Mouse (Mus musculus) bone marrow, adult 2 months (tissue): ENCODE data around the gene Apbb1ip.

ENCODE experiments used
- CTCF ChIP-seq: fragments of 200-500 bp; IDR thresholded peaks from 2 replicates; pipeline ENCODE4 v1.5.1; 2011; ENCODE audit warnings: low read length, control low read depth; ENCODE audit not compliant: control insufficient read depth, insufficient read depth
- POLR2A ChIP-seq: fragments of 200-500 bp; IDR thresholded peaks from 2 replicates; pipeline ENCODE4 v1.6.1; 2011; ENCODE audit warnings: low read depth, mild to moderate bottlenecking, control low read depth, low read length, borderline replicate concordance; ENCODE audit not compliant: control insufficient read depth

- TF ChIP-seq CTCF (no peak), POLR2A (no peak)
Observed at GRCm38 (mm10) chr2:22758310-22758972, 15.5 kb upstream of the Apbb1ip start.
